Mouse (Mus musculus) frontal cortex, postnatal 10 days (tissue): ENCODE results near the gene Iqgap1.
"Not testable (repeated sequence)": the region's sequence is repeated elsewhere in the genome, so short reads cannot be mapped to it uniquely, and the experiment has no call there.

Experiments used
- DNase-seq, 2 experiments: peaks; one replicate each; pipeline ENCODE4 v3.0.0; 2022; ENCODE audit warnings: low spot score in 2 of 2, mixed read lengths in 1 of 2

Iqgap1 gene

GRCm38 (mm10) chr7:80770466-80770865 lies 55.3 kb downstream of the Iqgap1 start:
- no peak for DNase-seq

- peak; percentile 47 to 66 for DNase-seq
Observed at GRCm38 (mm10) chr7:80766861-80767312, 58.9 kb downstream of the Iqgap1 start.

GRCm38 (mm10) chr7:80766072-80766471 lies 59.7 kb downstream of the Iqgap1 start:
- DNase-seq: no peak

- no peak for DNase-seq
Observed at GRCm38 (mm10) chr7:80763864-80764437, 61.8 kb downstream of the Iqgap1 start.

- no peak for DNase-seq
Observed at GRCm38 (mm10) chr7:80762297-80762696, 63.5 kb downstream of the Iqgap1 start.

- no peak for DNase-seq
Observed at GRCm38 (mm10) chr7:80754086-80754485, 71.7 kb downstream of the Iqgap1 start.

- no peak for DNase-seq
Observed at GRCm38 (mm10) chr7:80753613-80754012, 72.2 kb downstream of the Iqgap1 start.

- no peak for DNase-seq
Observed at GRCm38 (mm10) chr7:80749624-80750023, 76.2 kb downstream of the Iqgap1 start.

GRCm38 (mm10) chr7:80749109-80749508 lies 76.7 kb downstream of the Iqgap1 start:
- DNase-seq: not testable (repeated sequence)

GRCm38 (mm10) chr7:80747371-80747770 lies 78.4 kb downstream of the Iqgap1 start:
- DNase-seq: no peak

GRCm38 (mm10) chr7:80746166-80746761 lies 79.5 kb downstream of the Iqgap1 start:
- no peak for DNase-seq

- no peak for DNase-seq
Observed at GRCm38 (mm10) chr7:80745746-80746145, 80.0 kb downstream of the Iqgap1 start.

- no peak for DNase-seq
Observed at GRCm38 (mm10) chr7:80745250-80745649, 80.5 kb downstream of the Iqgap1 start.

- DNase-seq: no peak
Observed at GRCm38 (mm10) chr7:80743920-80744630, 81.7 kb downstream of the Iqgap1 start.

- no peak for DNase-seq
Observed at GRCm38 (mm10) chr7:80742671-80743070, 83.1 kb downstream of the Iqgap1 start.

GRCm38 (mm10) chr7:80740954-80741353 lies 84.8 kb downstream of the Iqgap1 start:
- DNase-seq: peak; percentile 47 to 74

GRCm38 (mm10) chr7:80736199-80736598 lies 89.6 kb downstream of the Iqgap1 start:
- DNase-seq: no peak

- no peak for DNase-seq
Observed at GRCm38 (mm10) chr7:80732986-80733385, 92.8 kb downstream of the Iqgap1 start.

- DNase-seq: peak in 1 of 2 experiments; percentile 68
Observed at GRCm38 (mm10) chr7:80729662-80730061, 96.1 kb downstream of the Iqgap1 start.

GRCm38 (mm10) chr7:80721041-80721440 lies 104.7 kb downstream of the Iqgap1 start:
- DNase-seq: peak in 1 of 2 experiments; percentile 29

- no peak for DNase-seq
Observed at GRCm38 (mm10) chr7:80719582-80719981, 106.2 kb downstream of the Iqgap1 start.

- no peak for DNase-seq
Observed at GRCm38 (mm10) chr7:80719038-80719437, 106.7 kb downstream of the Iqgap1 start.

GRCm38 (mm10) chr7:80718471-80718870 lies 107.3 kb downstream of the Iqgap1 start:
- DNase-seq: no peak
